Mouse (Mus musculus) megakaryocyte, embryonic 14.5 days (primary cell): ENCODE results near the gene Zfp948. TPM values are rescaled to one million over a fixed set of nuclear protein-coding genes. Genes with fewer than 3 reads are reported as not detected.
A peak's percentile ranks its signal among the peaks of the same experiment; 100 is the strongest.

Source experiments
- H3K27me3 ChIP-seq: replicated peaks from 2 replicates; pipeline ENCODE3; 2012; ENCODE audit warnings: inconsistent platforms
- H3K36me3 ChIP-seq: replicated peaks from 2 replicates; pipeline ENCODE3; 2012; ENCODE audit warnings: low read length, inconsistent platforms, mixed read lengths
- H3K4me1 ChIP-seq: 2 replicates; pipeline ENCODE4 v1.6.1; 2012; ENCODE audit warnings: inconsistent platforms
- H3K4me3 ChIP-seq: replicated peaks from 2 replicates; pipeline ENCODE3; 2012; ENCODE audit warnings: moderate library complexity, mild to moderate bottlenecking, inconsistent platforms
- H3K9me3 ChIP-seq: 2 replicates; pipeline ENCODE4 v1.6.1; 2012; ENCODE audit warnings: inconsistent platforms
- FLI1 ChIP-seq: IDR thresholded peaks from 2 replicates; pipeline ENCODE4 v1.6.1; 2012; ENCODE audit warnings: low read length, inconsistent platforms, mixed read lengths
- GATA1 ChIP-seq: IDR thresholded peaks from 3 replicates; pipeline ENCODE4 v1.6.1; 2012; ENCODE audit warnings: mixed read lengths, low read length, inconsistent platforms, borderline replicate concordance
- polyA plus RNA-seq: library from polyadenylated mRNA; stranded (reverse); fragments of >175 nt; gene quantifications from 2 replicates; pipeline ENCODE4 v1.2.3, GENCODE M21; 2012; ENCODE audit warnings: low replicate concordance; ENCODE audit not compliant: insufficient read depth

Gene Zfp948
- polyA plus RNA-seq, 1 experiment, result 1.5 TPM

DNA sequence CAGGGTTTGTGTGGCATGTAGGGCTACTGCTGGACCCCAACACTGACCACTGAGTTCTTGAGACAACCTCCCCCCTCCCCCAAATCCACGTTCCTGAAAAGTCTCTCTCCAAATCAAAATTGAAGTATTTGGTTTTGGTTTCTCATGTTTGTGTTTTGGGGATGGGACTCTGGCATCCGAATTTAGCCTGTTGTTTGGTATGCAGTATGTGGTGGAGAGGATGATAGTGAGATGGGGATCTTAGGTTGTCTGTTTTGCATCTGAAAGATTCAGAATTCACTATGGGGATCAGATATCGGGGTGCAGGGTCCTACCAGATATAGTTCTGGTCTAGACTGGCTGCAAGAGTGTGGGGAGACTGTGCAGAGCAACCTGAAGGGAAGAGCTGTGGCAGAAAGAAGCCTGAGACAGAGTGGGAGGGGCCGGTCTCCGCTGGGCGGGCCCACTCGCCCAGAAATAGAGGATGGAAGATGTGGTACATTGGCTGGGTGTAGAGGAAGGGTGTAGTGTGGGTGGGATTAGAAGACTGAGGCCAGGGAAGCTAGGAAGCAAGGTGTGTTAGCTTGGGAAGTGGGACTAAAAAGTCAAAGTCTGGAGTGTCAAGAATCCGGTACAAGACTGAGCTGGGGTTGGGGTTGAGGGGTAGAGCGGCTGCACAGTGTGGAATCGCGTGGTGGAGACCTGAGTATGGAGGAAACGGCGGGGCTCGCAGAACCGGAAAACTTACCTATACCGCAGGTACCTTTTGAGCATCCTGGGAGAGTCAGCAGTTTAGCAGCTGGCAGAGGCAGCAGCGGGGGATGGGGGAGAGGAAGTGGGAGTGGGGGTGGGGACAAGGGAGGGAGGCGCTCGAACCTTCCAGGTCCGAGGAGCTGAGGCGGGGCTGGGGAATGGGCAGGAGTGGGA lies 31.5 kb upstream of the Zfp948 start, which contains the start of gene Zfp52:
TSS of gene Zfp52 (plus strand) at position 444 of the 906 bp plus-strand sequence.
- Histone ChIP-seq H3K36me3 (peaks cover 29% of the 10 kb centered on the region), H3K4me3 (peak within 1 kb of the TSS; percentile 95), H3K4me1 (peaks cover 48% of the 10 kb centered on the region), H3K9me3 (no peaks in the 10 kb centered on the region), H3K27me3 (no peaks in the 10 kb centered on the region)
- TF ChIP-seq GATA1 (no peak), FLI1 (no peak)

DNA sequence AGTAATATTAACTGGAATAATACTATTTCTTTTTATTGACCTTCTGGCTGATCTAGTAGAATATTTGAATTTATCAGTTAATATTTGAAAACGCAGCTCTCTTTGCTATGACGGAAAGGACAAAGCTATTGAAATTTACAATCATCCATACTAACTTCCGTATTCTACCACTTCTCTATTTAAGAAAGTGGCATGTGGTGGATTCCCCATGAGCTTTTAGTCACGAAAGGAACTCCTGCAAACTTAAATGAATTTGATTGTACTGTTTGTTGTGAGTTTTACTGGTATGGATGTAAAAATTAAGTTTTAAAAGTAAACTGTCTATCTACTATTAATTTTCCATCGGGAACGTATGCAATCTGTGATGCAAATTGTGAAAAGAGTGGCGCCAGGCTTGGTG lies 30.7 kb upstream of the Zfp948 start:
- Histone ChIP-seq H3K4me3 (peak overlapping the region; percentile 95), H3K9me3 (no peaks in the 10 kb centered on the region), H3K27me3 (no peaks in the 10 kb centered on the region), H3K4me1 (peaks cover 44% of the 10 kb centered on the region), H3K36me3 (peaks cover 33% of the 10 kb centered on the region)
- TF ChIP-seq GATA1, result no peak
- TF ChIP-seq FLI1, result no peak

DNA sequence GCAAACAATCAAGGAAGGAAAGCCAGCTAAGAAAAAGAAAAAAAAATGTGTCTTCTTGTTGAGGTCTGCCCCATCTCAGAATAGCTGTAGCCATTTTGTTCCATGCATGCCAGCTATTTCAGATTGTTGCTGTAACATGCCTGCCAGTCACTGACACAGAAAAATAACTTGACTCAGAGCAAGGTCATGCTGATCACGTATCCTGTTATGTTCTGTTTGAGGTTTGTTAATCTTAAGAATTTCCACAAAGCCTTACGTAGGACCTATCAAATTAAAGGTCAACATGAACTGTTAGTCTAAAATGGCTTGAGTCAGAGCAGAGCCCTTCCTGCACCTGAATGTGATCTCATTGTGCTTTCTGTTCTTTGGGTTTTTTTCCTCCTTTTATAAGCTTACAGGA lies 30.1 kb upstream of the Zfp948 start:
- H3K4me3 ChIP-seq, result peak overlapping the region; percentile 75
- peaks cover 42% of the 10 kb centered on the region for H3K4me1 ChIP-seq
- TF ChIP-seq FLI1 (no peak), GATA1 (no peak)
- H3K27me3 ChIP-seq, result no peaks in the 10 kb centered on the region
- no peaks in the 10 kb centered on the region for H3K9me3 ChIP-seq
- peaks cover 38% of the 10 kb centered on the region for H3K36me3 ChIP-seq

DNA sequence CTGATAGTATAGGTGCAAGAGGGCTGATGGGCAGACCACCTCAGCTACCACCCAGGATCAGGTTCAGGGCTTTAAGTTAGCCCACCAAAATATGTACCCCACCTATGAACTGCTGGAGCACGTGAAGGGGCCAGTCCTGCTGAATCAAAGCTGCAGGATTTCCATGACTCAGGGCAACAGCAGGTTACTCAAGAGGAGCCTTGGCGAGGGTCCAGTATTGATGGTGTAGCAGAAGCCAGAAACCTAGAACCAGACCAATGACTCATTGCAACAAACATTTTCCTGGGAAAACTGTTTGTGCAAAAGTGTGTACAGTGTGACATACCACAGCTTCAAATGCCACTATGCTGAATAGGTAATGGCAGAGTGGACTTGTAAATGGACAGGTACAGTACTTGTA lies 9.0 kb upstream of the Zfp948 start:
- Histone ChIP-seq H3K4me1 (0 out of 2 replicates have a peak, but pooled peaks cover 2% of the 10 kb centered on the region), H3K4me3 (no peak overlapping the region), H3K36me3 (peaks cover 93% of the 10 kb centered on the region), H3K9me3 (no peaks in the 10 kb centered on the region), H3K27me3 (no peaks in the 10 kb centered on the region)
- TF ChIP-seq GATA1 (no peak), FLI1 (no peak)

DNA sequence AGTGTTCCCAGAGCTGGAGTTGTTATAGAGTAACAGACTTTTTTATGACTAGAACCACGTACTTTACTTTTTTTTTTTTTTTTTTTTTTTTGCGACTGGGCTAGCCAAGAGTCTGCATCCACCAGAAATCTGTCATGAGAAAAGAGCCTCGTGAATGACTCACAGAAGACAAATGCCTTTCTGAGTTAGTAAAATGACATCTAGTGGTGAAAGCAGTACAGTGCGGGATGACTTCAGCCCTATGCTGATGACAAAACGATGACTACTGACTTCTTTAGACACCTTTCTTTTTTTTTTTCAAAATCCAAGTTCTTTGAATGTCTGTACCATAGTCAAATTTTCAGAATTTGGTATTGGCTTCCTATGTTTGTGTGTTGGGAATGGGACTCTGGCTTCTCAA lies 588 bp upstream of the Zfp948 start:
- TF ChIP-seq GATA1 (no peak), FLI1 (no peak)
- no peaks in the 10 kb centered on the region for H3K27me3 ChIP-seq
- no peaks in the 10 kb centered on the region for H3K9me3 ChIP-seq
- H3K4me1 ChIP-seq, result peaks cover 22% of the 10 kb centered on the region
- peak overlapping the region; percentile 92 for H3K4me3 ChIP-seq
- H3K36me3 ChIP-seq, result peaks cover 42% of the 10 kb centered on the region

DNA sequence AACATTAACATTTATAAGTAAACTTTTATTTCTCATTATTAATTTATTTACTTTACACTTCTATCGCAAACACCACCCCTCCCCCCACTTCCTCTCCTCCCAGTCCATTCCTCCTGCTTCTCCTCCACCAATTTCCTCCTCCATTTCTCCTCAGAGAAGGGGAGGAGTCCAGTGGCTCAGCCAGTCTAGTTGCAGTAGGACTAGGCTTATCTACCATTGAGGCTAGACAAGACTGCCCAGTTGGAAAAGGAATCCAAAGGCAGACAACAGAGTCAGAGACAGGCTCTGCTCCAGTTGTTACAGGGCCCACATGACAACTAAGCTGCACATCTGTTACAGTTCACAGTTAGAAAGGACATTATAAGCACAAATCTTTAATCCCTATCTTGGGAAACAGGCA lies 888 bp downstream of the Zfp948 start:
- TF ChIP-seq FLI1 (no peak), GATA1 (no peak)
- H3K36me3 ChIP-seq, result peaks cover 35% of the 10 kb centered on the region
- peaks cover 30% of the 10 kb centered on the region for H3K4me1 ChIP-seq
- no peaks in the 10 kb centered on the region for H3K27me3 ChIP-seq
- peak overlapping the region; percentile 92 for H3K4me3 ChIP-seq
- no peaks in the 10 kb centered on the region for H3K9me3 ChIP-seq

DNA sequence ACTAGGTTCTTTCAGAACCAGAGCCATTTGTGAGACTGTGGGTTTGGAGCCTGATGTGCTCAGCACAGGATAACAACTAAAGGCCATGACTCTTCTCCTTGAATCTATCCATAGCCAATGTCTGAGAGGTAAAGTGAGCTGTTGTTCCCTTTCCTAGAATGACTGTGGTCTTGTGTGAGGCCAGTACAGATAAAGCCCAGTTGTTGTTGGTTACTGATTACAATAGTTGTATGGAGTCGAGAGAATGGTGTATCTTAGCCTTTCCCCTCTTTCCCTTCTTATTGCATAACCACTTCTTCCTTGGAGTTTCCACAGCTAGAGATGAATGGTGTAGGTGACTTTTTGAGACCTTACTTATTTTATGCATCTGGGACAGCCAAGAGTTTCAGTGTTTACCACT lies 12.3 kb downstream of the Zfp948 start:
- no peak for TF ChIP-seq FLI1
- no peak for TF ChIP-seq GATA1
- H3K9me3 ChIP-seq, result no peaks in the 10 kb centered on the region
- peaks cover 17% of the 10 kb centered on the region for H3K4me1 ChIP-seq
- H3K4me3 ChIP-seq, result peak overlapping the region; percentile 4
- peaks cover 81% of the 10 kb centered on the region for H3K36me3 ChIP-seq
- H3K27me3 ChIP-seq, result no peaks in the 10 kb centered on the region

DNA sequence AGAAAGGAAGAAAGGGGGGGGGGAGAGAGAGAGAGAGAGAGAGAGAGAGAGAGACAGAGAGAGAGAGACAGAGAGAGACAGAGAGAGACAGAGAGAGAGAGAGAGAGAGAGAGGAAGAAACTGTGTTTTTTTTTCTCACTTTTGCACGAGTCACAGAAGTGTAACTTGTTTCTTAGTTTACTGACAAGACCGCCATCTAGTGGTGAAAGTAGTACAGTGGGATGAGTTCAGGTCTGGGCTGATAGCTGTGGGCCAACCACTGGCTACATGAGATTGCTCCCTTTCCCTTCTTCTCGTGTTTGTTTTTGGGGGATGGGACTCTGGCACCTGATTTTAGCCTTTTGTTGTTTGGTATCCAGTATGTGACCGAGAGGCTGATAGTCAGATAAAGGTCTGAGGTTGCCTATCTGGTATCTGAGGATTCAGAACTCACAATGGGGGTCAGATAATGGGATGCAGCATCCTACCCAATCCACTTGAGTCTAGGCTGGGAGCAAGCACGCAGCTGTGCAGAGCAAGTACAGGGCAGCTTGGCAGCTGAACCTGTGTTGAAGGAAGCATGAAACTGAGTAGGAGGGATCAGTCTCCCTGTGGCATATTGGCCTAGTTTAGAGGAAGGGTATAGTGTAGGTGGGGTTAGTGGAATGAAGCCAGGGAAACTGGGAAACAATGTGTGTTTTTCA lies 12.8 kb downstream of the Zfp948 start:
- H3K4me1 ChIP-seq, result peaks cover 17% of the 10 kb centered on the region
- H3K36me3 ChIP-seq, result peaks cover 81% of the 10 kb centered on the region
- TF ChIP-seq GATA1, result no peak
- no peak for TF ChIP-seq FLI1
- H3K4me3 ChIP-seq, result no peak overlapping the region
- H3K27me3 ChIP-seq, result no peaks in the 10 kb centered on the region
- no peaks in the 10 kb centered on the region for H3K9me3 ChIP-seq

DNA sequence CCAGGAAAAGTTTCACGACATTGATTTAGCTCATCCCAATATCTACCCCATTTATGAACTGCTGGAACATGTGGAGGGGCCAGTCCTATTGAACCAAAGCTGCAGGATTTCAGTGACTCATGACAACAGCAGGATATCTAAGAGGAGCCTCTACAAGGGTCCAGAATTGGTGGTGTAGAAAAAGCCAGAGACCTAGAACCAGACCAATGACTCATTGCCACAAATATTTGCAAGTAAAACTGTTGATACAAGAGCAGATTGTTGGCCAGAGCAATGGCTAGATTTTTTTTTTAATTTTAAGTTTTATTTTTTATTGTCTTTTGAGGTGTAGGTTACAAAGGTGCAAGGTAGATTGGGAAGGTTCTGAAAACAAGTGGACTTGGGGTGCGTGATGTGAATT lies 18.7 kb downstream of the Zfp948 start:
- no peak for TF ChIP-seq FLI1
- no peak for TF ChIP-seq GATA1
- H3K4me3 ChIP-seq, result no peak overlapping the region

DNA sequence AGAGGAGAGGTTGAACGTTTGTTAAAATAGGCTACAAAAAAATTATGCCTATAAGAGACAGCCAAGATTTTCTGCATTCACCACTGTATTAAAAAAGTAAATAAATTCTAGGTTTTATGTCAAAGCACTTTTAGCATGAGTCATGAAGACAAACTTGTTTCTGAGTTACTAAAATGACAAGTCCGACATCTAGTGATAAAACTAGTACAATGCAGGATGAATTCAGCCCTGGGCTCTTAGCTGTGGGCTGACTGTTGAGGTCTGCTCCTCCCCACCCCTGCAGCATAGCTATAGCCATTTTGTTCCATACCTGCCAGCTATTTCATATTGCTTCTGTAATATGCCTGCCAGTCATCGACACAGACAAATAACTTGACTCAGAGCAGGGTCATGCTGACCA lies 49.5 kb downstream of the Zfp948 start:
- Histone ChIP-seq H3K4me3 (no peak overlapping the region), H3K36me3 (no peaks in the 10 kb centered on the region), H3K27me3 (peaks cover 2% of the 10 kb centered on the region), H3K9me3 (peaks cover 26% of the 10 kb centered on the region), H3K4me1 (0 out of 2 replicates have a peak, but pooled peaks cover 6% of the 10 kb centered on the region)
- TF ChIP-seq GATA1 (no peak), FLI1 (no peak)

More for the DNA sequence above, 18.7 kb downstream of the Zfp948 start:
- Histone ChIP-seq H3K27me3 (no peaks in the 10 kb centered on the region), H3K9me3 (peaks cover 10% of the 10 kb centered on the region; the same call in 1 of the 2 replicates), H3K36me3 (peaks cover 89% of the 10 kb centered on the region), H3K4me1 (no peaks in the 10 kb centered on the region)
